Mouse (Mus musculus) testis, adult 2 months (tissue): ENCODE measurements at regions not wholly inside any gene's neighbourhood (a gene's known extent, or its start where the extent isn't known, plus 50 kb on each side); places are given as distances from the start of the nearest gene placed in this dataset.

Source experiments
- CTCF ChIP-seq: fragments of 200-500 bp; IDR thresholded peaks from 2 replicates; pipeline ENCODE4 v1.5.1; 2012; ENCODE audit warnings: low read depth, mild to moderate bottlenecking, inconsistent platforms, low read length, moderate library complexity; ENCODE audit not compliant: control insufficient read depth, insufficient read depth, insufficient replicate concordance
- POLR2A ChIP-seq: fragments of 200-500 bp; IDR thresholded peaks from 2 replicates; pipeline ENCODE4 v1.6.1; 2012; ENCODE audit warnings: low read depth, mild to moderate bottlenecking, inconsistent platforms, low read length, moderate library complexity; ENCODE audit not compliant: control insufficient read depth

- no peak for TF ChIP-seq POLR2A
- TF ChIP-seq CTCF: no peak
These were observed 381.6 kb upstream of the Jarid2 start for GRCm38 (mm10) chr13:44347662-44348061.
